Mouse (Mus musculus): ENCODE measurements around the gene Rassf2.

Rassf2 gene

DNA sequence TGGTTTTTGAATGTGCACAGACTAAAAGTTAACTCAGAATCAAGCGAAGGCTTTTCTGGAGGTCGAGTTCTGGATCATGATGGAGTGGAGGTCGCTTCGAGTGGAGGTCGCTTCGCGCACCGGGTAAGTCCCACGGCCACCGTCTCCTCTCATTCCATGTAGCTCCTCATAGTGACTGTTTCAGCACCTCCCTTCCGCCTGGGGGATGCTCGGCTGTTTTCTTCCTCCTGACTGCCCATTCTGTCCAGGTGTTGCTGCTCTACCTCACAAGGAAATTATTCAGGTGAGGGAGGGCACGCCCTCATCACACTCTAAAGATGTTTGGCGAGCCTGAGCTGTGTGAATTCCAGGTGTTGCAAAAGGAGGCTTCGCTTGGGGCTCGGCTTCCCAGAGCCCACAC lies 83.7 kb downstream of the Rassf2 start:
- no peaks in the 10 kb centered on the region for H3K36me3 ChIP-seq (ENCODE audit: control insufficient read depth, insufficient read depth, low read length, poor library complexity, severe bottlenecking)
- no peak for DNase-seq (ENCODE audit: low read depth, low spot score)

DNA sequence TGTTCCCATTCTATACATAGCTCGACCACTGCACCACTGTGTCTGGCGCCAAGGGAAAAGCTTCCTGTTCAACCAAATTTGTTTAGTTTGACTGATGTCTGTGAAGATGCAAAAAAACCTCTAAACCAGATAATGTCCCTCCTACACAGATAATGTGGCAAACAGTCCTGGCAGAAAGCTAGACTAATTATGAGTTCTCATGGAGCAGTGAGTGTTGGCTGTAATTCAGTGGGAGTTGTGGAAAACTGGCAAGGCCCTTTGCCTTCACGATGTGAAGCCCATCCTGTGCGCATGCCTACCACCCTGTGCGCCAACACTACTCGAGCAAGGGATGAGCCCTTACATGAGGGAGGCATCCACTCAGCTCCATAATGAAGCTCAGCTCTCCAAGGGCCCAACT lies 84.3 kb downstream of the Rassf2 start:
- H3K36me3 ChIP-seq (ENCODE audit: control insufficient read depth, insufficient read depth, low read length, poor library complexity, severe bottlenecking) = no peaks in the 10 kb centered on the region
- H3K27me3 ChIP-seq (ENCODE audit: control insufficient read depth, insufficient read depth, low read length, poor library complexity, severe bottlenecking) = no peaks in the 10 kb centered on the region
- no peak for DNase-seq (ENCODE audit: low read depth, low spot score)

More for the DNA sequence above, 83.7 kb downstream of the Rassf2 start:
- H3K27me3 ChIP-seq (ENCODE audit: control insufficient read depth, insufficient read depth, low read length, poor library complexity, severe bottlenecking) = no peaks in the 10 kb centered on the region

DNA sequence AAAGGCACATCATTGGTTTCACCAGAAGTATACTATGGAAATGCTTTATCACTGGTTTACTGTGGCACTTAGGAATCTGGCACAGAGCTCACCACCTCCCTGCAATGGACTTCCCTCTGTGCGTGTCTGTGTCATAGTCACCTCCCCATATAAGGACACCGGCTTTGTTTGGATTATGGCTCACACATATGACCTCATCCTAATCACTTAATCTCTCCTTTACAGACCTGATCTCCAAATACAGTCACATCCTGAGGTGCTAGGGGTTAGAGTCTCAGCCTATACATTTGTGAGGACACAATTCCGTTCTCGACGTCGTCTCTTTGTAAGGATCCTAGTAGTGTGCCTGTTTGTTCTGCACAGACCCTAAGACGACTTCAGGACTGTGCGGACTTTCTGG lies 84.8 kb downstream of the Rassf2 start:
- no peak for DNase-seq (ENCODE audit: low read depth, low spot score)
- H3K27me3 ChIP-seq (ENCODE audit: control insufficient read depth, insufficient read depth, low read length, poor library complexity, severe bottlenecking) = no peaks in the 10 kb centered on the region
- no peaks in the 10 kb centered on the region for H3K36me3 ChIP-seq (ENCODE audit: control insufficient read depth, insufficient read depth, low read length, poor library complexity, severe bottlenecking)

DNA sequence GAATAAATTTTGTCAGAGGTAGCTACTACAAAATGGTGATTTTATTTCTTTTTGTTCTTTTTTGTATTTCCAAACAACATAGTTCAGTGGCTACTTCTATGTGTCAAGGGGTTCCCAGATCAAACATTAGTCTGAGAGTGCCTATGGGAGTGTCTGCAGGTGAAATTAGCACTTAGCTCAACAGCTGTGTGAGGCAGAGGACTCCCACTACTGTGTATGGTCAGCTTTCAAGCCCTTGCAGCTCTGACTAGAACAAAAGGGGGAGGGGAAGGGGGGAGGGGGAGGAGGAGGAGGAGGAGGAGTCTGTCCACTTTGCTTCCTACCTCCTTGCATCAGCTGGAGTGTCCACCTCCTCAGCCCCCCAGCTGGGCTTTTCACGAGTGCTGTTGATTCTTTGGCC lies 85.7 kb downstream of the Rassf2 start:
- DNase-seq (ENCODE audit: low read depth, low spot score) = no peak
- no peaks in the 10 kb centered on the region for H3K36me3 ChIP-seq (ENCODE audit: control insufficient read depth, insufficient read depth, low read length, poor library complexity, severe bottlenecking)
- no peaks in the 10 kb centered on the region for H3K27me3 ChIP-seq (ENCODE audit: control insufficient read depth, insufficient read depth, low read length, poor library complexity, severe bottlenecking)

DNA sequence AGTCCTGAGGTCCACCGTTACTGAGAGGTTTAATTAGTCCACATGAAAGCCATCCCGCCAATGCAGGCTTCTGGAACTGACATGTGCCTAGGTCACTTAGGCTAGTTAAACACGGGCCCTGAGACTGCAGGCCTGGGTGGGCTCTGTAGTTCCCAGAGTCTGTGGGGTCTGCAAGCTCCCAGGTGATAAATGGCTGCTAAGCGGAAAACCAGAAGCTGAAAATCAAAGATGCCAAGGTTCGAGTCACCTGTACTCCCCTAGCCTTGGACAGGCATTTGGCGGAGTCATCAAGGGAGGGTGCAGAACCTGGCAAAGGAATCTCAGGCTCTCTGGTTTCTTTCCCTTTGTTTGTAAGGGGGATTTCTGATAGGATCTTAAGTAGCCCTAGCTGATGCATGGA lies 88.6 kb downstream of the Rassf2 start:
- no peaks in the 10 kb centered on the region for H3K36me3 ChIP-seq (ENCODE audit: control insufficient read depth, insufficient read depth, low read length, poor library complexity, severe bottlenecking)
- H3K27me3 ChIP-seq (ENCODE audit: control insufficient read depth, insufficient read depth, low read length, poor library complexity, severe bottlenecking) = no peaks in the 10 kb centered on the region
- no peak for DNase-seq (ENCODE audit: low read depth, low spot score)

DNA sequence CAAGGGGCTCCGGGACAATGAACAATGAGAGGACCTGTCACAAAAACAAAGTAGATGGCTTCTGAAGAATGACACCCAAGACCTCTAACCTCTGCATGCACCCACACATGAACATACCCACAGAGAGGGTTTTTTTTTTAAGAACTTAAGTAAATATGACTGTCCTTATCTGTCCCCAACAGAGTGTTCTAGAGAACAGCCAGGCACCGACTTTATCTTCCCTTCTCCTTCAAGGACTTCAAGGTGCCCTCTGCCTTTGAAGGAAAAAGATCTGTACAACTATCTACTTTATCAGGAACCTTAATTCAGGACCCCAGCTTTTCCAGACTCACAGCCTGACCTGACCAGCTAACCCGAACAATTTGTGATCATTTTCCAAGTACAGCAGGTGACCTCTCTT lies 89.6 kb downstream of the Rassf2 start:
- no peaks in the 10 kb centered on the region for H3K27me3 ChIP-seq (ENCODE audit: control insufficient read depth, insufficient read depth, low read length, poor library complexity, severe bottlenecking)
- DNase-seq (ENCODE audit: low read depth, low spot score) = no peak
- H3K36me3 ChIP-seq (ENCODE audit: control insufficient read depth, insufficient read depth, low read length, poor library complexity, severe bottlenecking) = no peaks in the 10 kb centered on the region

All from splenic B cell, adult 2 months (primary cell).